Mouse (Mus musculus) heart, postnatal 0 days (tissue): ENCODE results near the gene Dand5.

Experiments
- CTCF ChIP-seq: IDR thresholded peaks from 2 replicates; pipeline ENCODE4 v1.5.1; 2016; ENCODE audit warnings: antibody characterized with exemption, control low read depth, low read depth
- EP300 ChIP-seq: IDR thresholded peaks from 2 replicates; pipeline ENCODE4 v1.6.1; 2016; ENCODE audit warnings: antibody characterized with exemption, low read depth

GRCm38 (mm10) chr8:84793791-84794485 is 28.7 kb downstream of the Dand5 start:
- TF ChIP-seq CTCF = no peak
- TF ChIP-seq EP300 = no peak
